Mouse (Mus musculus) NIH3T3 (cell line): Measurements from ENCODE around the gene Siva1.

Source experiments
- DNase-seq: peaks from one replicate; pipeline ENCODE4 v3.0.0-alpha.2; 2012; ENCODE audit warnings: low read depth

Siva1 gene

GRCm38 (mm10) chr12:112644180-112644854, at the start of gene Siva1:
TSS of gene Siva1 (plus strand) at chr12:112644679.
- peak; percentile 99 for DNase-seq

DNA sequence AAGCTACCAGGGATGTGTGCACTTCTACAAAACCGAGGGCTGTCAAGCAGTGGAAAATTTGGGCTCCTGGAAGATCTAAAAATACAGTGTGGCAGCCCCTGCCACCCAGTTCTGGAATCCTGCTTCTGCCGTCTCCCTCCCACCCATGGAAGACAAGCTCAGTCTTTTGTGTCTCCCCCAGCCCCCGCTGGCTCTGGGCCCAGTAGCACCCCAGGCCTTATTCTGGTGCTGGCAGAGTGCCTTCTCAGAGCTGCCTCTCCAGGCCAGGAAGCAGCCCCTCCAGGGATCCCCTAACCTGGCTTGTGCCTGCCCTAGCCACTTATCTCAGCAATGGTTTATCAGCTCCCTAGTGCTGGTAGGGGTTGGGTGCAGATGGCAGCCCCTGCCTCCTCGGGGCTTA, 49.5 kb upstream of the Siva1 start:
- DNase-seq: no peak

DNA sequence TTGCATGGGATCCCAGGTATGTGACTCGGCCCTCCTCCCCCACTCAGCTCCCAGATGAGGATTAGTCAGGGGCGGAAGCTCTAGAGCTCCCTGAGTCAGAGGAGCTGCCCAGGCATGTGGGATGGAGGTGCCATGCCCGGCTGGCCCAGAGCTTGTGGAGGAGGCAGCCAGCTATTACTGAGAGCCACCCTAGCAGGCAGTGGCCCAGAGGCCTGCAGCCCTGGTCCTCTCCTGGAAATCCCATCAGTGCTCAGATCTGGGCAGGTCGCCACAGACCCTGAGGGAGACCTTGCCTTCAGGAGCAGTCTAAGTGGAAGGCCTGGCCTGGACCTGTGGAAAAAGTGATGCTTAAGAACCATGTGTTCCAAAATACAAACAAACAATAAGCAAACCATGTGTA, 48.9 kb upstream of the Siva1 start:
- DNase-seq: peak; percentile 88

GRCm38 (mm10) chr12:112596454-112596853, 48.0 kb upstream of the Siva1 start:
- DNase-seq: peak; percentile 48

DNA sequence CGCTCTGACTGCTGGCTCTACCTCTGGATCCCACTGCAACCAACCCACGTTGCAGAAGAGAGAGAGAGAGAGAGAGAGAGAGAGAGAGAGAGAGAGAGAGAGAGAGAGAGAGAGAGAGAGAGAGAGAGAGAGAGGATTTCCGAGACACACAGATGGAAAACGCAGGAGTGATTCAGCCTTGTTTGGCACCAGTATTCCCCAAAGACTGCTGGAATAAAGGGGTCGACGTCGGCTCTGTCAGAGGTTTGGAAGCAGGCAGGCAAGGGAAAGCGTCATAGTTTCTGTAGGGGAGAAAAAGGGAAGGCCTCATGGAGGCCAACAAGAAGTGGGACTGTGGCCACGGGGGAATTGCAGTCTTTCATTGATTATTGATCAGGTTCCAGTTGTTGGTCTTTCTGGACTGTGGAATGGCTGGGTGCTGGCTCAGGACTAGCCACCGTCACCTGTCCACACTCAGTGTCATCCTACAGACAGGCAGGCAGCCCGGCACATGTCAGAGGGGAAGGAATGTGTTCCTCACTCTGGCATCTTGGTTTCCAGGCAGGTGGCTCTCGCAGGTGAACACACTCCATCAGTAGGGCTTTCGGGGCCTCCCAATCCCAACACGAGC, 47.5 kb upstream of the Siva1 start:
- peak; percentile 69 for DNase-seq

GRCm38 (mm10) chr12:112597618-112598017, 46.9 kb upstream of the Siva1 start:
- no peak for DNase-seq

DNA sequence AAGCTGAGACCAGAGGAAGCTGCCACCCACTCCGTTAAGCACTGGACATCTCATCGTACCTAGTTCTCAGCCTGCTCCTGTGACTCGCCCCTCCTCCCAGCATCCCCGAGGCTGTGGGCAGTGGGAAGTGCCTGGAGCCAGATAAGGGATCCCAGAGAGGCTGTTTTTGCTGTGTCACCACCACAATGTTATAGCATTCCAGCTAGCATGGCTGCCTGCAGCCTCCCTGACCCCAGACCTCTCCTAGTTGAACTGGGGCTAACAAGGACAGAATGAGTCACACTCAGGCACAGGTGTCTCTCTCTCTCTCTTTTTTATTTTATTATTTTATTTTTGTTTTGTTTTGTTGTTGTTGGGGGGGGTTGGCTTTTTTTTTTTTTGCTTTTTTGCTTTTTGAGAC, 45.3 kb upstream of the Siva1 start:
- DNase-seq: peak; percentile 52

GRCm38 (mm10) chr12:112599942-112600611, 44.4 kb upstream of the Siva1 start:
- no peak for DNase-seq

DNA sequence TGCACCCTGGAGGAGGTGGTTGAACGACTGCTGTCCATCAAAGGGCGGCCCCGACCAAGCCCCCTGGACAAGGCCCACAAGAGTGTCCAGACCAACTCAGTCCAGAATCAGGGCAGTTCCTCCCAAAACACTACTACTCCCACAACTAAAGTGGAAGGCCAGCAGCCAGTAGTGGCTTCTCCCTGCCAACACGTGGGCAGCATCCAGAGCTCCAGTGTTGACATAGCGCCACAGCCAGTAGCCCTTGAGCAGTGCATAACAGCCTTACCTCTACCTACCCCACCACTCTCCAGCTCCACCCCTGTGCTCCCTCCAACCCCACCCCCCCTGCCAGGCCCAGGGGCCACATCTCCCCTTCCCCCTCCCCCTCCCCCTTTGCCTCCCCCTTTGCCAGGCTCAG, 40.5 kb upstream of the Siva1 start:
- DNase-seq: no peak

GRCm38 (mm10) chr12:112604709-112605649, 39.5 kb upstream of the Siva1 start:
- DNase-seq: peak; percentile 73

DNA sequence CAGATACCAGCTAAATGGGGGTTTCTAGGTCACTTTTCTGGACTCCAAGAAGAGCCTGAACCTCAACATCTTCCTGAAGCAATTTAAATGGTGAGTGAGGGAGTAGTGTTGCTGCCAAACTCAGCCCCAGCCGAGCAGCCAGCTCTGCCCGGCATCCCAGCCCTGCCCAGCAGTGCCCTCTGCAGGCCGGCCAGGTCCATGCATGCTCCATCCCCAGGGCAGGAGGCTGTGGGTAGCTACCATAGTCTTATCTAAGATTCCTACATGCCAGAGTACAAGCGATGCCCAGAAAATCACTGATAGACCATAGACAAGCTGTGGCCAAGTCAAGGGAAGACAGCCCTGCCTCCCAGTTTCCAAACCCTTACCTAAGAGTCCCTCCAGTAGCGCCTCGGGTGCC, 38.7 kb upstream of the Siva1 start:
- peak; percentile 91 for DNase-seq

DNA sequence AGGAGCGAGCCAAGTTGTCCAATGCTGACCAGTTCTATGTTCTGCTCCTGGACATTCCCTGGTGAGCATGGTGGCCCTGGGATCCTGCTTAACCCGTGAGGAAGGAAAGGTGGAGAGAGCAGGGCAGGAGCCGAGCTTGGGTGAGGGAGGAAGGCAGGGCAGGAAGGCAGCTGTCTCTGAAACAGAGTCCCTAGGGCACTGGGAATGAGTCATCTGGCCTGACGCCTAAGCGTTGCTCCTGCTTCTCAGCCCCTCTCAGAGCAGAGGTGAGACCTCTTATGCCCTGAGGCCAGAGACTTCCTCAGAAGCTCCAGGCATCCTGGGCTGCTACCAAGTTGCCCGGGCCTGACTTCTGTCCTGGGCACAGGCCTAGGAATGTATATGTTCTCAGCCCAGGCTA, 37.5 kb upstream of the Siva1 start:
- DNase-seq: peak; percentile 70

GRCm38 (mm10) chr12:112609031-112609430, 35.4 kb upstream of the Siva1 start:
- no peak for DNase-seq

DNA sequence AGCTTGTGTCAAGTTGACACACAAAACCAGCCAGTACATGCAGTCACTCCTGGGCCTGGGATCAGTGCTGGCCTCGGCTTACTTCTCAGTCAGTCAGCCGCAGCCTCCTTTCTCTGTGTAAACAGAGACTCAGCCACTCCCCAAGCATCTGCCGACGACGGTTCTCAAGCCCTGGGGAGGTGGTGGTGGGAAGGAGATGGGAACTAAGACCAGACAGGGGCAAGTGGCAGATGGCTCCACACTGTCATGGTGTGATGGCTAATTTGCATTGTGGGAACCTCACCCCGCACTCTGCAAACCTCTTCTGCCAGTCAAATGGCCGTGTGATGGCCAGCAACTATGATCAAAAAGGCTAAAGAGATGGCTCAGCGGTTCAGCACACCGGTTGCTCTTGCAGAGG, 27.8 kb upstream of the Siva1 start:
- no peak for DNase-seq

- peak; percentile 70 for DNase-seq
Observed at GRCm38 (mm10) chr12:112617184-112617583, 27.3 kb upstream of the Siva1 start.

DNA sequence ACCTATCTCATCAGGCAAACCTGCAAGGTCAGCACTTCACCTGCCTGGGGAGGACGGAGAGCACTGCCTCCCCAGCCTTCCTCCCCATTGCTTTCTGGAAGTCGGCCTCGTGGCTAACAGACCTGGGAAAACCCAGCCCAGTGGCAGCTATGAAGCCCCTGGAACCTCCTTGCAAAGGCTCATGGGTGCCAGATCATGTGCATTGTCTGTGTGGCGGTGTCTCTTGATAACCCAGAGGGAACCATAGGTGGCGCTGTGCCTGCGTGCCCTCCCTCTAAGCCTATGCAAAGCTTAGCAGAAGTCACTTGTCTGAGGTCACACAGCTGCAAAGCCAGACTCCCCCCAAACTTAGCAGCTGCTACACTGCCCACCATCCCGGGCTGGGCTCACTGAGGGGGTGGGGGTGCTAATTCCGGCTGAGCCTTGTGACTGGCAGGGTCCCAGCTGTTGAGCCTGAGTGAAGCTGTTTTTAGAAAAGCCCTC, 26.5 kb upstream of the Siva1 start:
- DNase-seq: peak; percentile 72

- DNase-seq: no peak
Observed at GRCm38 (mm10) chr12:112618981-112619685, 25.3 kb upstream of the Siva1 start.

- DNase-seq: no peak
Observed at GRCm38 (mm10) chr12:112619686-112620353, 24.7 kb upstream of the Siva1 start, which contains the start of gene Adssl1. TSS of gene Adssl1 (plus strand) at chr12:112620045.

DNA sequence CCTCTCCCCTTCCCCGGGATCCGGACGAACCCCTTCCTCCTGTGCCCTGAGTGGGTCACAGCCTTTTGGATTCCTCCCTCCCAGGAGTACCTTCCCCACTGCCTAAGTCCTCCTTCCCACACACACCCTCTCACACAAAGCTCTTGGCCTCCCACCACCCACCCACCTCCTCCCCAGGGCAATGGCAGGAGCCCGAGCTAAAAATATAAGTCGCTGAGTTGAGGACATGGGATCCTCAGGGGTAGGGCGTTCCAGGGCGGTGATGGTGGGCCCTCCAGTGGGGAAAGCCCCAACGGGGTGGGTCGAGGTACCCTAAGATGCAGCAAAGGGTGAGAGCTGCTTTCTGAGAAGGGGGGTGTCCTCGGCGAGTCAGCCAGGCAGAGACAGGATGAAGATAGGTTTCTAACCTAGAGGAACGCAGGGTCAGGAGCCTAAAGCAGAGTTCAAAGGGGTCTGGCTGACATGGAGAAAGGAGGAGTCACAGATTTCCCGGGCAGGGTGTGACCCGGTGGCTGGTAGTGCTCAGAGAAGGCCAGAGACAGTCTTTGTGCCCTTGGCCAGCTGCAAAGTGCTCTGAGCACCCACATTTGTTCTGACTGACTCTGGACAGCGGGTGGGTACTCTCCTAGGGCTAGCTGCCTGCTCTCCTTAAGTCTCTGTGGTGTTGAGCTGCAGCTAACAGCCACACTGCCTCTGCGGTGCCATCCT, 24.0 kb upstream of the Siva1 start:
- no peak for DNase-seq

- DNase-seq: peak; percentile 51
Observed at GRCm38 (mm10) chr12:112621900-112622299, 22.6 kb upstream of the Siva1 start.
